Mouse (Mus musculus): ENCODE results near the gene Ntn3. TPM values are rescaled to one million over a fixed set of nuclear protein-coding genes. Genes with fewer than 3 reads are reported as not detected.

The Ntn3 gene
- polyA plus RNA-seq (2012; rRNA removed), result 32.6 and 42.5 TPM in 2 replicates
- polyA plus RNA-seq (2014; fragmentation: Nextera tagmentation; extraction: Ambion mirVana), result 14.5 and 19.8 TPM in 2 replicates

DNA sequence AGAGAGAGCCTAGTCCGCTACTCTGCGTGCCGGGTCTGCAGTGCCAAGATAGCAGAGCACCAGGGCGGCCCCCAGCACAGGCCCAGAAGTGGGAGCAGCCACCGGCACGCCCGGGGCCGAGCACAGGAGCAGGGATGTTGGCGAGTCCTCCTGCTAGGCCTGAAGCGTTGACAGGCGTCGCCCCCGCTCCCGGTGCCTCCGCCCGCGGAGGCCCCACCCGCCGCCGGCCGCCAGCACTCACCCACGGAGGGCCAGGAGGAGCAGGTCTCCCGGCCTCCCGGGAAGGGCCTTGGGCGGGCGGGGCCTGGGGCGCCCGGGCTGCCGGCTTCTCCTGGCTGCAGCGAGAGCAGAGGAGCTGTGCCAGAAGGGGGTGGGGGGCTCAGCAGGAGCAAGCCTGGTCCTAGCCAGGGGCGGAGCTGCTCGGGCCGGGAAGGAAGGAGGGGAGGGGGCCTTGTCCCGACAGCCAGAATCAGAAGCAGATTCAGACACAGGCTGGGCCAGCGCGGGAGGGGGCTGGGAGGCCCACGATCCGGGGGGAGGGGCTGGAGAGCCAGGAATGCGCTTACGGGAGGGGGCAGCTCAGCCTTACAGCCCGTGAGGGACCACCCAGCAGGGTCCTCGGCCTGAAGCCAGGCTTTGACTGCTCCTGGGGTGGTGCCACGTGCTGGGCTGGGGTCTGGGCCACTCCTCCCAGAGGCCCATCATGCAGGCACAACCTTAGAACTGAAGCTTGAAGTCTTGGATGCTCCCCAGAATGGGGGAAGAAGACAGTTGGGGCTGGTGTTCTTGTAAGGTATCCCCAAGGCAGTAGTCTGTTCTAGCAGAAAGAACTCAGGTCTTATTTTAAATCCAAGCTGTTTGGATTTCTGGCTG, at the start of gene Ntn3:
Gene Ntn3 (minus strand): TSS at position 489 of the 873 bp plus-strand sequence.
- peak; percentile 92 for DNase-seq (ENCODE audit: low spot score)
- peaks cover 60% of the 10 kb centered on the region for H3K4me1 ChIP-seq (ENCODE audit: control insufficient read depth, insufficient read depth, low read length)
- WGBS, result 2% methylated on average over 11 of the region's 43 CpGs

DNA sequence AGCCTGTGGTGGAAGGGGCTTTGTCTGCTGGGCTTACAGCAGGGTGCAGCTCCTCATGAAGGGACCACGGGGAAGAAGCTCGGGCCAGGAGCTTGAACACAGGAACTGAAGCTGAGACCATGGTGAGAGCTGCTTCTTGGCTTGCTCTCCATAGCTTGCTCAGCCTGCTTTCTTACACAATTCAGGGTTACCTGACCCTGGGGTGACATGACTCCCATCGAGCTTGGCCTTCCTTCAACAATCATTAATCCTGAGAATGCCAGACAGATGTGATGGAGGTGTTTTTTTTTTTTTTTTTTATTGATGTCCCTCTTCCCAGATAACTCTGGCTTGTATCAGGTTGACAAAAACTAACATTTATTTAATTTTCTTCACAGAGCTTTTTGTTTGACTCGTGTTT, 49.6 kb upstream of the Ntn3 start:
- TF ChIP-seq POLR2A (IDR thresholded peaks at IDR 0.05; ENCODE audit: borderline replicate concordance, extremely low read depth, insufficient read depth, insufficient read length), result no peak
- Histone ChIP-seq H3K4me3 (replicated peaks; ENCODE audit: low read length) (no peak overlapping the region), H3K27me3 (ENCODE audit: control insufficient read depth, insufficient read depth, low read length) (no peaks in the 10 kb centered on the region), H3K9ac (ENCODE audit: low read depth, low read length, severe bottlenecking) (no peak overlapping the region), H3K27ac (replicated peaks; ENCODE audit: low read depth, low read length) (no peak overlapping the region), H3K9me3 (ENCODE audit: control insufficient read depth, low read length) (no peaks in the 10 kb centered on the region), H3K4me1 (ENCODE audit: control insufficient read depth, insufficient read depth, low read length) (0 out of 2 replicates have a peak, but pooled peaks cover 2% of the 10 kb centered on the region), H3K4me2 (replicated peaks; ENCODE audit: low read depth, low read length, severe bottlenecking) (no peak overlapping the region), H3K36me3 (ENCODE audit: control insufficient read depth, insufficient read depth, low read length) (no peaks in the 10 kb centered on the region)
- ATAC-seq (ENCODE audit: low FRiP score, low read depth) (no peak), DNase-seq (ENCODE audit: low spot score) (no peak)
- WGBS, result 62% methylated on average over 4 of the region's 4 CpGs

More for the DNA sequence above, at the start of gene Ntn3:
- Histone ChIP-seq H3K9ac (ENCODE audit: low read depth, low read length, severe bottlenecking) (peak within 1 kb of the TSS; percentile 83), H3K9me3 (ENCODE audit: control insufficient read depth, low read length) (no peaks in the 10 kb centered on the region), H3K36me3 (ENCODE audit: control insufficient read depth, insufficient read depth, low read length) (0 out of 2 replicates have a peak, but pooled peaks cover 2% of the 10 kb centered on the region), H3K27me3 (ENCODE audit: control insufficient read depth, insufficient read depth, low read length) (no peaks in the 10 kb centered on the region), H3K4me3 (replicated peaks; ENCODE audit: low read length) (peak within 1 kb of the TSS; percentile 73), H3K4me2 (replicated peaks; ENCODE audit: low read depth, low read length, severe bottlenecking) (peak within 1 kb of the TSS; percentile 96), H3K27ac (replicated peaks; ENCODE audit: low read depth, low read length) (peak within 1 kb of the TSS; percentile 90)
- TF ChIP-seq POLR2A (IDR thresholded peaks at IDR 0.05; ENCODE audit: borderline replicate concordance, extremely low read depth, insufficient read depth, insufficient read length), result no peak
- peak; percentile 83 for ATAC-seq (ENCODE audit: low FRiP score, low read depth)

DNA sequence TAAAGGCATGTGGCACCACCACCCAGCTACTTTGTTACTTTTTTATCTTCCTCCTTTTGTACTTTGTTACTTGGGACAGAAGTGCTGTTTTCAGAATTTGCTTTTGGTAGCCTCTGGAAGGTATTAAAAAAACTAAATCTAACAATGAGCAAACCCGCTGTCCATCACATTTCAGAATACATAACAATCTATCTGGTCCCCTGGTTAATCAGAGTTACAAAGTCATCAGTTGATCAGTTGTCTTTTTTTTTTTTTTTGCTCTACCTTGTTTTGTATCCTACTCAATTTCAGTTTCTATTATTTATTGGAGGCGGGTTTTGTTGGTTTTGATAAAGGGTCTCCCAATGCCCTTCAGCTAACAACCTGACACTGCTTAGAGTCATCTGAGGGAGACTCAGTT, 43.0 kb upstream of the Ntn3 start:
- Histone ChIP-seq H3K4me2 (replicated peaks; ENCODE audit: low read depth, low read length, severe bottlenecking) (peak overlapping the region; percentile 72; the same call in 1 of the 2 replicates), H3K4me3 (replicated peaks; ENCODE audit: low read length) (no peak overlapping the region), H3K27ac (replicated peaks; ENCODE audit: low read depth, low read length) (no peak overlapping the region), H3K9me3 (ENCODE audit: control insufficient read depth, low read length) (no peaks in the 10 kb centered on the region), H3K27me3 (ENCODE audit: control insufficient read depth, insufficient read depth, low read length) (no peaks in the 10 kb centered on the region), H3K9ac (ENCODE audit: low read depth, low read length, severe bottlenecking) (no peak overlapping the region), H3K36me3 (ENCODE audit: control insufficient read depth, insufficient read depth, low read length) (peaks cover 16% of the 10 kb centered on the region), H3K4me1 (ENCODE audit: control insufficient read depth, insufficient read depth, low read length) (peaks cover 9% of the 10 kb centered on the region; the same call in 1 of the 2 replicates)
- TF ChIP-seq POLR2A (IDR thresholded peaks at IDR 0.05; ENCODE audit: borderline replicate concordance, extremely low read depth, insufficient read depth, insufficient read length), result no peak
- DNase-seq (ENCODE audit: low spot score) (no peak), ATAC-seq (ENCODE audit: low FRiP score, low read depth) (no peak)
- 93% methylated on average over 2 of the region's 2 CpGs for WGBS

DNA sequence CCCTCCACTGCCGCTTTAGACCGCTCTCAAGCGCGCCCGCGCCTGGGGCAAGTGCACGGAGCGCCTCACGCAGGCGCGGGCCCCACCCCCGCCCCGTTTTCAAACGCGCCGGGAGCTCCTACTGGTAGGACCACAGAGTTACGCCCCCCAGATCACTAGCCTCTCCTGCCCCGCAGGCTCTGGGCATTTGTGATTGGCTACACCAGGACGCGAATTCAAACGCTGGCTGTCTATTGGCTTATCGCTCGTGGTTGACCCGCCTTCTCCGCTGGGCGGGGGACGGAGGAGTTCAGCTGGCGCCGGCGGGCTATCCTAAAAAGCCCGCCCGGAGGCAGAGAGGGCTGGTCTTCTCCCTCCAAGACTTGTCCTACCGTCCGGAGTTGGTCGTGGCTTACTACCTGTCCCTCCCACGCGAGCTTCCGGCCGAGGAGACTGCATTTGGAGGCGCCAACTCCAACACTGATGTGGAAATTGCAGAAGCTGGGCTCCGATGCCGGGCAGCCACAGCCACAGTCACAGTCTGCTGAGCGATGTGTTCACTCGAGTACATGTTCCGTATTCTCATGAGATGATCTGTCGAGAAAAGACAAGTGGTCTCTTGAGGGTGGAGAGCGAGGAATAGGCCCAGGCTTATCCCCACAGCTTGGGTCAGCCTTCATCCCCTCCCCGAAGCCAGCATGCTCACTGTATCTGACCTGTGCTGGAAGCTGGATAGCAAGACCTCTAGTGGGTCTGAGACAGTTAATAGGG, 42.2 kb upstream of the Ntn3 start, which contains the start of gene Ccnf:
Gene Ccnf (minus strand): TSS at position 165 of the 750 bp plus-strand sequence.
- Histone ChIP-seq H3K27me3 (ENCODE audit: control insufficient read depth, insufficient read depth, low read length) (no peaks in the 10 kb centered on the region), H3K4me1 (ENCODE audit: control insufficient read depth, insufficient read depth, low read length) (peaks cover 9% of the 10 kb centered on the region; the same call in 1 of the 2 replicates), H3K27ac (replicated peaks; ENCODE audit: low read depth, low read length) (peak within 1 kb of the TSS; percentile 78), H3K9me3 (ENCODE audit: control insufficient read depth, low read length) (no peaks in the 10 kb centered on the region), H3K4me2 (replicated peaks; ENCODE audit: low read depth, low read length, severe bottlenecking) (peak within 1 kb of the TSS; percentile 72), H3K36me3 (ENCODE audit: control insufficient read depth, insufficient read depth, low read length) (peaks cover 21% of the 10 kb centered on the region), H3K4me3 (replicated peaks; ENCODE audit: low read length) (peak within 1 kb of the TSS; percentile 76), H3K9ac (ENCODE audit: low read depth, low read length, severe bottlenecking) (peak within 1 kb of the TSS; percentile 77)
- 2% methylated on average over 48 of the region's 48 CpGs for WGBS
- TF ChIP-seq POLR2A (IDR thresholded peaks at IDR 0.05; ENCODE audit: borderline replicate concordance, extremely low read depth, insufficient read depth, insufficient read length), result peak; percentile 79; the same call in 1 of the 2 replicates
- DNase-seq (ENCODE audit: low spot score), result peak; percentile 99
- ATAC-seq (ENCODE audit: low FRiP score, low read depth), result peak; percentile 100

DNA sequence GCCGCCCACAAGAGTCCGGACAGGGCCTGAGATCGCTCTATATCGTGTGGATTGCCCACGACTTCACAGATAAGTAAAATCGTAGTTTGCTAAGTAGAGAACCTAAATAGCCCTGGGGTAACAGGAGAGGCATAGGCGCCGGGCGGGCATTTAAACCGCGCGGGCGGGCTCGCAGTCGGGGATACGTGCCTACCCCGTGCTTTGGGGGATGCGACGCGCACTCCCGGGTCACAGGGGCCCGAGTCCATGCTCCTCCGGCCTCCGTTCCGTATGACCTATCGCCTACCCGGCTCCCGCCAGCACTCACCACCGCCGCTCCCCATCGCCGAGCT, 41.6 kb upstream of the Ntn3 start:
- Histone ChIP-seq H3K36me3 (ENCODE audit: control insufficient read depth, insufficient read depth, low read length) (peaks cover 25% of the 10 kb centered on the region), H3K4me1 (ENCODE audit: control insufficient read depth, insufficient read depth, low read length) (peaks cover 9% of the 10 kb centered on the region; the same call in 1 of the 2 replicates), H3K4me2 (replicated peaks; ENCODE audit: low read depth, low read length, severe bottlenecking) (peak overlapping the region; percentile 72), H3K9me3 (ENCODE audit: control insufficient read depth, low read length) (no peaks in the 10 kb centered on the region), H3K9ac (ENCODE audit: low read depth, low read length, severe bottlenecking) (peak overlapping the region; percentile 77), H3K27ac (replicated peaks; ENCODE audit: low read depth, low read length) (peak overlapping the region; percentile 38; the same call in 1 of the 2 replicates), H3K4me3 (replicated peaks; ENCODE audit: low read length) (peak overlapping the region; percentile 76), H3K27me3 (ENCODE audit: control insufficient read depth, insufficient read depth, low read length) (no peaks in the 10 kb centered on the region)
- DNase-seq (ENCODE audit: low spot score) (no peak), ATAC-seq (ENCODE audit: low FRiP score, low read depth) (no peak; the same call in 1 of the 2 replicates)
- no peak for TF ChIP-seq POLR2A (IDR thresholded peaks at IDR 0.05; ENCODE audit: borderline replicate concordance, extremely low read depth, insufficient read depth, insufficient read length)
- WGBS, result under 1% methylated on average over 29 of the region's 32 CpGs
